Mouse (Mus musculus) cortical plate, adult 2 months (tissue): ENCODE measurements at regions not wholly inside any gene's neighbourhood (a gene's known extent, or its start where the extent isn't known, plus 50 kb on each side); places are given as distances from the start of the nearest gene placed in this dataset.

ENCODE experiments used
- H3K27ac ChIP-seq: fragments of 200-500 bp; 2 replicates; pipeline ENCODE4 v1.5.1; 2012; ENCODE audit warnings: low read length, control low read depth, inconsistent platforms; ENCODE audit not compliant: insufficient read depth
- H3K4me1 ChIP-seq: fragments of 200-500 bp; 2 replicates; pipeline ENCODE4 v1.6.1; 2011; ENCODE audit warnings: low read length; ENCODE audit not compliant: control insufficient read depth, insufficient read depth
- H3K4me3 ChIP-seq: fragments of 200-500 bp; 2 replicates; pipeline ENCODE4 v1.5.1; 2011; ENCODE audit warnings: mild to moderate bottlenecking, low read length, control low read depth; ENCODE audit not compliant: insufficient read depth
- CTCF ChIP-seq: fragments of 200-500 bp; IDR thresholded peaks from 2 replicates; pipeline ENCODE4 v1.5.1; 2011; ENCODE audit warnings: mild to moderate bottlenecking, control low read depth, low read length; ENCODE audit not compliant: insufficient read depth; ENCODE audit errors: extremely low read depth
- POLR2A ChIP-seq: fragments of 200-500 bp; IDR thresholded peaks from 2 replicates; pipeline ENCODE4 v1.6.1; 2011; ENCODE audit warnings: mild to moderate bottlenecking, low read length, control low read depth; ENCODE audit not compliant: insufficient read depth; ENCODE audit errors: extremely low read depth

DNA sequence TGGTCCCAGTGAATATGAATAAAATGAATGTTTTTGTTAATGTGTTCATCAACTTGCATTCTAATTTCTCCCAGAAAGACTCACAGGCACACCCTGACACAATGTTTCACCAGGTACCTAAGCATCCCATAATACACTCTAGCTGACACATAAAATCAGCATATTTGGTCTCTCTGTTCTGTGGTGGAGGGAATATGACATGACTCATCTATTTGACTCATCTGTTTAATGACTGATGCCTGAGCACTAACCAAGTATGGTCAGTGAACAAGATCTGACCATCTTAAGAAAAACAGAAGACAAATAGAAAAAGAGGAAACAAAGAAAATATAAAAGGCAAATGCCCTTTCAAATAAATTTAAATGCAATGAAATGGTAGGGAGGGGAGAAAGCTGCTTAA lies 367.0 kb upstream of the Ercc4 start:
- H3K27ac ChIP-seq, result no peak overlapping the region
- H3K4me1 ChIP-seq, result no peaks in the 10 kb centered on the region
- TF ChIP-seq POLR2A (no peak), CTCF (no peak)
- H3K4me3 ChIP-seq, result no peak overlapping the region

DNA sequence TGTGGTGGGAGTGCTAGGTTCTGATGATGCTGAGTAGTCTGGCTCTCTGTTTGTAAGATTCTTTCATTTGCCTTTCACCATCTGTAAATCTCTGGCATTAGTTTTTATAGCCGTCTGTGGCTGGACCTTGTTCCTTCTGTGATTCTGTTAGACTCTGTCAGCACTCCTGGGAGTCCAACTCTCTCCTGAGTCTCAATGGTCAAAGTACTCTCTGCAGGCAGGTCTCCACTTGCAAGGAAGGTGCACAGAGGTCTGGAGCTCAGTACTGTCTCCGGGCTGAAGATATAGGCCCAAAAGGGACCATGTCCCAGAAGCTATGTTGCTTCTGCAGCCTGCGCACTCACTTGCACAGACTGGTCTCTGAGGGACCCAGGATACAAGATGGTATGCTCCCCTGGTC lies 356.3 kb upstream of the Ercc4 start:
- Histone ChIP-seq H3K4me3 (no peak overlapping the region), H3K4me1 (no peaks in the 10 kb centered on the region), H3K27ac (no peak overlapping the region)
- TF ChIP-seq POLR2A, result no peak
- TF ChIP-seq CTCF, result no peak

DNA sequence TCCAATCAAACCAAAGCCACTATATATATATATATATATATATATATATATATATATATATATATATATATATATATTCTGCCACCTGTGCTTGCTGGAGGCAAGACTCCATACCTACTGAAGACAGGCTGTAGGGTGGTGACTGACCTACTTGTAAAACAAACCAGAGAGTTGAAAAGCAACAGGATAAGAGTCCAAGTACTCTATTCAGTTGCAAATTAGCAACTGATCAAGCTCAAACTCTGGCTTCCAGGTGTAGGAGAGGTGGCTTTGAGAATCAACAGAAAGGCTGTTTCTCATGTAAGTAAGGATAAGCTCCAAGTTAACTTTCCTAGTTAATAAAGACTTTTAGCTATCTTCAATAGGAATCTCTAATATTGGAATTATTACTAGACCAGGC lies 355.1 kb upstream of the Ercc4 start:
- no peaks in the 10 kb centered on the region for H3K4me1 ChIP-seq
- no peak overlapping the region for H3K4me3 ChIP-seq
- no peak overlapping the region for H3K27ac ChIP-seq
- TF ChIP-seq POLR2A (no peak), CTCF (no peak)

DNA sequence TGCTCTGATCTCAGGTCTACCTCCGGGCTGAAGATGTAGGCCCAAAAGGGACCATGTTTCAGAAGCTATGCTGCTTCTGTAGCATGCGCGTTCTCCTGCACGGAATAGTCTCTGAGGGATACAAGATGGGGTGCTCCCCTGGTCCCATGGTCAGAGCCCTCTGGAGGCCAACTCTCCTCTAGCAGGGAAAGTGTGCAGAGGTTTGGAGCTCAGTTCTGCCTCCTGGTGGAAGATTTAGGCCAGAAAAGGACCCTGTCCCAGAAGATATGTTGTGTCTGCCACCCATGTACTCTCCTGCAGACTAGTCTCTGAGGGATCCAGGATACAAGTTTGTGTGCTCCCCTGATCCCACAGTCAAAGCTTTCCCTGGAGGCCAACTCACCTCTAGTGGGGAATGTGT lies 350.9 kb upstream of the Ercc4 start:
- Histone ChIP-seq H3K27ac (no peak overlapping the region), H3K4me3 (no peak overlapping the region), H3K4me1 (no peaks in the 10 kb centered on the region)
- no peak for TF ChIP-seq POLR2A
- TF ChIP-seq CTCF, result peak; percentile 12; the same call in 1 of the 2 replicates

DNA sequence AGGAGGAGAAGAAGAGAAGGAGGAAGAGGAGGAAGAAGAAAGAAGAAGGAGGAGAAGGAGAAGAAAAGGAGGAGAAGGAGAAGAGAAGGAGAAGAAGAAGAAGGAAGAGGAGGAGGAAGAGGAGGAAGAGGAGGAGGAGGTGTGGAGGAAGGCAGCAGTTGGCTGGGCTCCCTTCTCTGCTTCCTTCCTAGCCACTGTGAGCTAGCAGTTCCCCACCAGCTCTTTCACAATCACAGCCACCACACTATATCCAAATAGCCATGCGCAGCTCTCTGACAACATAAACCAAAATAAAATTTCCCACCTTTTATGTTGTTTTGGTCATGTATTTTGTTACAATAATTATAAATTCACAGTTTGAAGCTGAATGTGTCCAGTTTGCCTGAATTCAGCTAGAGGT lies 345.3 kb upstream of the Ercc4 start:
- no peak overlapping the region for H3K27ac ChIP-seq
- TF ChIP-seq CTCF (no peak), POLR2A (no peak)
- H3K4me1 ChIP-seq, result no peaks in the 10 kb centered on the region
- no peak overlapping the region for H3K4me3 ChIP-seq

- no peak overlapping the region for H3K27ac ChIP-seq
- H3K4me3 ChIP-seq, result no peak overlapping the region
- TF ChIP-seq POLR2A, result no peak
- no peak for TF ChIP-seq CTCF
- H3K4me1 ChIP-seq, result no peaks in the 10 kb centered on the region
Observed at GRCm38 (mm10) chr16:12764608-12765007, 344.9 kb upstream of the Ercc4 start.

DNA sequence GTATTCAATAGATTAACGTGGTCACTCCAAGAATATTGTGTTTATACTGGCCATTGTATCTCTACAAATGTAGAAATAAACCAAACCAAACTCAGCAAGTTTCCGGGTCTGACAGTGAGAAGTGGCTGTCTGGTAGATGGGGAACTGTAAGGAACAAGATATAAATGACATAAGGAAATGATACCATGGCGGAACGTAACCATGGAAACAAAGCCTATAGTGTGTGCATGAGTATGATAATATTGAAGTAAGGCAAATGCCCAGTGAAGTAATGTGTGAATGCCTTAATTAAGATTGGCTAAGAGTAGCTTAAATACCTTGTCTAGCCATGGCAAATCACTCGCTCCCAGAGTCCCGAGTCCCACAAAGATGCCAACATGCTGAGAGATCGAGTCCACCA lies 342.6 kb upstream of the Ercc4 start:
- H3K27ac ChIP-seq, result no peak overlapping the region
- no peak overlapping the region for H3K4me3 ChIP-seq
- TF ChIP-seq POLR2A (no peak), CTCF (no peak)
- no peaks in the 10 kb centered on the region for H3K4me1 ChIP-seq

DNA sequence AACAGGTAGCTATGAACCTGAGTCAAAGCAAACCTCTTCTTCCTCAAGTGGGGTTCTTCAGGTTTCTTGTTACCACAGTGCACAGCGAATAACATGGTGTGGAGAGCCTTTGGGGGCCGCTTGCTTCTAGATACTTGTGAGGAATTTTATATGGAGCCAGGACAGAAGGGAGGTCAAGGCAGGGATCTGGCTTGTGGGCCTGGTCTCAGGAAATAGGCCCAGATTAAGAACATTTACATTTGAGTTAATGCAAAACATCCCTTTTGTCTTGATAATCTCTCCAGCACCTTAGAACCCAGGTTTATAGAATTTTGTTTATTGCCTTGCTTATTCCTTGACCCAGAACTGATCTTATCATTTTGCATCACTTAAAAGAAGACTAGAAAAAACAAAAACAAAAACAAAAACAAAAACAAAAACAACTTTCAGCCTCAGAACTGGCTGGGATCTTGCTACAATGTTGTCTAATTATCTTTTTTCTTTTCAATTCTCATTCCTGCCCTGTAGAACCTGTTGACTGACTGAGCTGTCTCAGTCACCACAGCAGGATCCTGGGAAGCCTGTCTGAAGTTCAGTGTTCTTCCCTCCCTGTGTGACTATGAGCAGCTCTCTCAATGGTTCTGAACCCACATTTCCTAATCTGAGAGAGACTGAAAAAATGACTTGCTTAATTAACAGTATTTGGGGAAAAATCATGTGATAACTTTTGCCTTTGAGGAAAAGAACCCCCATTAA lies 341.2 kb upstream of the Ercc4 start:
- H3K27ac ChIP-seq, result no peak overlapping the region

DNA sequence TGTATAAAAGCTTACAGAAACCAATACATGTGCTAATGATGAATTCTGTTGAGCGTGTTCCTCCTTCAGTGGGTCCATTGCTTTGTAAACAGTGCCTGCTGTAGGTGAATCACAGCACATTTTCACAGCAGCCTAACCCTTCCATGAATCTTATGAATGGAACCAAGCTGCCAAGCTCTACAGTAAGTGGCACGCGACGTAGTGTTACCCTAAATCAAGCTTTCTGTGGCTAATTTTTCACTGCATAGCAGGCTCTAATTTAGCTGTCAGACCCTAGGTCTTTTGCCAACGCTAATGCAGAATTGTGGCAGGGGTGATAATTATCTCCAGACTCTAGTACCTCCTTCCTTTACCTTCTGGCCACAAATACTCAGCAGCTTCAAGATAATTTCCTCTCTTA lies 339.0 kb upstream of the Ercc4 start:
- Histone ChIP-seq H3K4me1 (no peaks in the 10 kb centered on the region), H3K4me3 (no peak overlapping the region), H3K27ac (no peak overlapping the region)
- TF ChIP-seq POLR2A (no peak), CTCF (no peak)

More for the DNA sequence above, 341.2 kb upstream of the Ercc4 start:
- H3K4me3 ChIP-seq, result no peak overlapping the region
- no peak for TF ChIP-seq POLR2A
- TF ChIP-seq CTCF, result no peak
- H3K4me1 ChIP-seq, result no peaks in the 10 kb centered on the region

DNA sequence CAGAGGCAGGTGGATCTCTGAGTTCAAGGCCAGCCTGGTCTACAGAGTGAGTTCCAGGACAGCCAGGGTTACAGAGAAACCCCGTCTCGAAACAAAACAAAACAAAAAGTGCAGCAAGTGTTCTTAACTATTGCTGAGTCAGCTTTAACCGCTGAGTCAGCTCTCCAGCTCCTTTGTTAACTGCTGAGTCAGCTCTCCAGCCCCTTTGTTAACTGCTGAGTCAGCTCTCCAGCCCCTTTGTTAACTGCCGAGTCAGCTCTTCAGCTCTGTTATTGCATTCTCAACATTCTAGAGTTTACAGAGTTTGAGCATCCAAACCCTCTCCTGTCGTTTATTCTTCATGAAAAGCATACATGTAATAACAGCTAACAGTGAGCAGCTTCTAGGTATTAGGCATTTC lies 336.9 kb upstream of the Ercc4 start:
- Histone ChIP-seq H3K27ac (no peak overlapping the region), H3K4me3 (no peak overlapping the region), H3K4me1 (no peaks in the 10 kb centered on the region)
- TF ChIP-seq CTCF, result no peak
- no peak for TF ChIP-seq POLR2A

DNA sequence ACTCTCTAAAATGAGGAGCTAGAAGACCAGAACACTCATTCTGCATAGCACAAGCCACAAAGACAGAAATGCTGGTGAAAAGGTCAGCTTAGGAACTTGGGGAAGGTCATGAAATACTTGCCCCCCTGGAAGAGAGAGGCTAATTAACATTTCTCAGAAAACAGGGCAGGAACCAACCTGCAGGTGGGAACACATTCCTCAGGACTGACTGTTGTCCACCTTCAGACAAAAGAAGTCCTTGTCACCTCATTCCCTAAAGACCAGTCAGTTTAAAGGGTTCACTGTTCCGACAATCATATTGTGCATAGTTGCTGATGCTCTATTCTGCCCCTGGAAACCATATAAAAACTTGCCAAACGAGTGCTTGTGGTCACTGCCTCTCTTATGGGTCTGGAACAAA lies 333.6 kb upstream of the Ercc4 start:
- no peak for TF ChIP-seq POLR2A
- no peak for TF ChIP-seq CTCF
- no peak overlapping the region for H3K27ac ChIP-seq
- no peak overlapping the region for H3K4me3 ChIP-seq
- H3K4me1 ChIP-seq, result no peaks in the 10 kb centered on the region
